In genomic region chr1:63181019-63181418, GRCm38 (mm10) we compare ENCODE assay signal across 9 mouse cellular contexts. TPM values are rescaled to one million over a fixed set of nuclear protein-coding genes. Genes with fewer than 3 reads are reported as not detected.
DNase-seq lines count a peak whose midpoint lies in the region; ATAC-seq and TF ChIP-seq lines count a peak whose summit lies in the region.
"Had no signal": no experiment of that assay in that cellular context is flagged by ENCODE, and none has a peak within 500 bp of the region (broad histone marks: within the 10 kb centered on the region; RNA-seq: fewer than 3 reads in every experiment).

No protein-coding gene starts in this region.

- peak; percentile 97 for DNase-seq in CH12.LX (ENCODE audit: extremely low read depth)
- DNase-seq in c-Kit-positive CD71-positive TER-119-negative erythroid progenitor cells, embryonic 14.5 days (ENCODE audit: low read depth): peak; percentile 98
- DNase-seq in forebrain, embryonic 11.5 days (ENCODE audit: low spot score): peak; percentile 94
- DNase-seq in heart, postnatal 0 days (ENCODE audit: low spot score): peak; percentile 98
- peak; percentile 95 to 97 for DNase-seq in kidney, postnatal 36 days
- DNase-seq in liver, embryonic 14.5 days (ENCODE audit: low read depth in 3 of 3, low spot score in 3 of 3): peak; percentile 86 to 91 (median 87)
- DNase-seq in stomach, postnatal 0 days (ENCODE audit: low spot score): peak; percentile 94

- dilution Hi-C loops in CH12.LX (cut with MboI; ENCODE audit: extremely low pct_ligation_motif_present, extremely low pct_unique_long_range_greater_than_20kb, low sequenced_read_pairs): no loop called here

- peak; percentile 82 for ATAC-seq in forebrain, embryonic 11.5 days (replicated peaks; ENCODE audit: low FRiP score)
- ATAC-seq in heart, postnatal 0 days (ENCODE audit: insufficient read depth, low read depth): peak; percentile 69
- peak; percentile 55 for ATAC-seq in liver, embryonic 14.5 days (ENCODE audit: insufficient read depth)
- ATAC-seq in neural tube, embryonic 12.5 days (ENCODE audit: low FRiP score, low read depth): peak; percentile 88
- peak; percentile 81 for ATAC-seq in stomach, postnatal 0 days (ENCODE audit: low FRiP score, low TSS enrichment)

- TF ChIP-seq EP300 in CH12.LX (IDR thresholded peaks at IDR 0.05; ENCODE audit: low read length): no peak
- TF ChIP-seq EP300 in heart, postnatal 0 days (IDR thresholded peaks at IDR 0.05; ENCODE audit: low read depth): no peak
- no peak for TF ChIP-seq EP300 in liver, embryonic 14.5 days (IDR thresholded peaks at IDR 0.05; ENCODE audit: low read depth)
- no peak for TF ChIP-seq EP300 in stomach, postnatal 0 days (optimal IDR thresholded peaks at IDR 0.05)

- H3K79me2 ChIP-seq in CH12.LX (replicated peaks; ENCODE audit: control insufficient read depth, extremely low read depth, insufficient read depth, poor library complexity, severe bottlenecking): peaks cover 22% of the 10 kb centered on the region

- H3K4me1 ChIP-seq in CH12.LX (ENCODE audit: control insufficient read depth in 1 of 2, insufficient read depth in 2 of 2): peaks cover 0 to 27% of the 10 kb centered on the region in 2 experiments; a peak in 2 of 4 replicates
- H3K4me1 ChIP-seq in forebrain, embryonic 11.5 days (replicated peaks; ENCODE audit: control insufficient read depth, insufficient read depth, low read length): peaks cover 8% of the 10 kb centered on the region
- H3K4me1 ChIP-seq in heart, postnatal 0 days (ENCODE audit: control insufficient read depth, insufficient read depth): peaks cover 13% of the 10 kb centered on the region
- H3K4me1 ChIP-seq in liver, embryonic 14.5 days (replicated peaks; ENCODE audit: control insufficient read depth in 2 of 2, insufficient read depth in 2 of 2, low read length in 1 of 2): peaks cover 0 to 9% of the 10 kb centered on the region in 2 experiments; a peak in 3 of 4 replicates
- H3K4me1 ChIP-seq in neural tube, embryonic 12.5 days: peaks cover 11% of the 10 kb centered on the region
- H3K4me1 ChIP-seq in stomach, postnatal 0 days (replicated peaks; ENCODE audit: control insufficient read depth, insufficient read depth): no peaks in the 10 kb centered on the region

- WGBS in forebrain, embryonic 11.5 days: 2% methylated on average over 3 of the region's 3 CpGs
- WGBS in heart, postnatal 0 days: 2% methylated on average over 3 of the region's 3 CpGs
- 3% methylated on average over 3 of the region's 3 CpGs for WGBS in liver, embryonic 14.5 days (ENCODE audit: insufficient replicate concordance)
- WGBS in neural tube, embryonic 12.5 days: 9% methylated on average over 3 of the region's 3 CpGs
- WGBS in stomach, postnatal 0 days: 2% methylated on average over 3 of the region's 3 CpGs

- TF ChIP-seq CTCF in CH12.LX (conservative IDR thresholded peaks at IDR 0.05 in 1 of 2, IDR thresholded peaks at IDR 0.05 in 1 of 2; ENCODE audit: low read depth in 2 of 2, low read length in 2 of 2): peak; percentile 85 to 96
- TF ChIP-seq CTCF in heart, postnatal 0 days (IDR thresholded peaks at IDR 0.05; ENCODE audit: low read depth): peak; percentile 97
- TF ChIP-seq CTCF in liver, embryonic 14.5 days (IDR thresholded peaks at IDR 0.05; ENCODE audit: low read depth): peak; percentile 96
- TF ChIP-seq CTCF in stomach, postnatal 0 days (IDR thresholded peaks at IDR 0.05; ENCODE audit: low read depth): peak; percentile 98

- TF ChIP-seq POLR2A in CH12.LX (IDR thresholded peaks at IDR 0.05; ENCODE audit: low read depth, low read length): peak; percentile 62; the same call in 1 of the 2 replicates

- no peak overlapping the region for H3K4me2 ChIP-seq in CH12.LX (ENCODE audit: insufficient read depth, low read depth, poor library complexity, severe bottlenecking)
- no peak overlapping the region for H3K4me2 ChIP-seq in forebrain, embryonic 11.5 days (ENCODE audit: low read depth, low read length, severe bottlenecking)
- H3K4me2 ChIP-seq in heart, postnatal 0 days (ENCODE audit: low read depth, low read length): no peak overlapping the region
- H3K4me2 ChIP-seq in liver, embryonic 14.5 days (ENCODE audit: low read depth): no peak overlapping the region
- H3K4me2 ChIP-seq in neural tube, embryonic 12.5 days (replicated peaks): no peak overlapping the region
- no peak overlapping the region for H3K4me2 ChIP-seq in stomach, postnatal 0 days (replicated peaks; ENCODE audit: low read depth)

- no peaks in the 10 kb centered on the region for H3K27me3 ChIP-seq in CH12.LX (replicated peaks)
- H3K27me3 ChIP-seq in forebrain, embryonic 11.5 days (ENCODE audit: control insufficient read depth, insufficient read depth, low read length): no peaks in the 10 kb centered on the region
- no peaks in the 10 kb centered on the region for H3K27me3 ChIP-seq in heart, postnatal 0 days (ENCODE audit: control insufficient read depth, insufficient read depth, low read length)
- H3K27me3 ChIP-seq in liver, embryonic 14.5 days (ENCODE audit: control insufficient read depth, insufficient read depth, low read length): no peaks in the 10 kb centered on the region
- H3K27me3 ChIP-seq in neural tube, embryonic 12.5 days (replicated peaks): no peaks in the 10 kb centered on the region
- no peaks in the 10 kb centered on the region for H3K27me3 ChIP-seq in stomach, postnatal 0 days (ENCODE audit: control insufficient read depth, insufficient read depth, low read length)

- H3K9me3 ChIP-seq in CH12.LX (replicated peaks; ENCODE audit: low read length): no peaks in the 10 kb centered on the region
- H3K9me3 ChIP-seq in forebrain, embryonic 11.5 days (ENCODE audit: control insufficient read depth, low read length): no peaks in the 10 kb centered on the region
- no peaks in the 10 kb centered on the region for H3K9me3 ChIP-seq in heart, postnatal 0 days (replicated peaks; ENCODE audit: control insufficient read depth, low read length)
- H3K9me3 ChIP-seq in liver, embryonic 14.5 days (ENCODE audit: control insufficient read depth, low read length): no peaks in the 10 kb centered on the region
- no peaks in the 10 kb centered on the region for H3K9me3 ChIP-seq in neural tube, embryonic 12.5 days
- no peaks in the 10 kb centered on the region for H3K9me3 ChIP-seq in stomach, postnatal 0 days (ENCODE audit: control insufficient read depth, low read length)

- no peak overlapping the region for H3K4me3 ChIP-seq in CH12.LX (replicated peaks in 1 of 3; ENCODE audit: low read depth in 2 of 3, low read length in 2 of 3, poor library complexity in 1 of 3)
- no peak overlapping the region for H3K4me3 ChIP-seq in forebrain, embryonic 11.5 days (ENCODE audit: low read depth, low read length)
- no peak overlapping the region for H3K4me3 ChIP-seq in heart, postnatal 0 days (ENCODE audit: low read depth, low read length)
- no peak overlapping the region for H3K4me3 ChIP-seq in liver, embryonic 14.5 days (ENCODE audit: insufficient read depth in 1 of 2, low read depth in 2 of 2, low read length in 2 of 2)
- no peak overlapping the region for H3K4me3 ChIP-seq in neural tube, embryonic 12.5 days
- no peak overlapping the region for H3K4me3 ChIP-seq in stomach, postnatal 0 days (ENCODE audit: low read depth, low read length)

- peak; percentile 31 for TF ChIP-seq RAD21 in CH12.LX (IDR thresholded peaks at IDR 0.05; ENCODE audit: low read depth, low read length)

- no peak overlapping the region for H3K9ac ChIP-seq in CH12.LX (ENCODE audit: insufficient read depth, low read depth)
- H3K9ac ChIP-seq in forebrain, embryonic 11.5 days (ENCODE audit: low read length): no peak overlapping the region
- H3K9ac ChIP-seq in heart, postnatal 0 days (replicated peaks; ENCODE audit: low read depth, low read length): no peak overlapping the region
- no peak overlapping the region for H3K9ac ChIP-seq in liver, embryonic 14.5 days (replicated peaks)
- no peak overlapping the region for H3K9ac ChIP-seq in neural tube, embryonic 12.5 days
- H3K9ac ChIP-seq in stomach, postnatal 0 days (ENCODE audit: low read length): no peak overlapping the region

- peaks cover 29 to 50% of the 10 kb centered on the region in 2 experiments for H3K36me3 ChIP-seq in CH12.LX (replicated peaks in 1 of 2; ENCODE audit: control insufficient read depth in 1 of 2, insufficient read depth in 1 of 2, low read length in 1 of 2)
- peaks cover 3% of the 10 kb centered on the region; the same call in 1 of the 2 replicates for H3K36me3 ChIP-seq in forebrain, embryonic 11.5 days (ENCODE audit: control insufficient read depth, insufficient read depth, low read length)
- H3K36me3 ChIP-seq in heart, postnatal 0 days (replicated peaks; ENCODE audit: control insufficient read depth, insufficient read depth, low read length): peaks cover 21% of the 10 kb centered on the region
- peaks cover 26% of the 10 kb centered on the region for H3K36me3 ChIP-seq in liver, embryonic 14.5 days (replicated peaks; ENCODE audit: control insufficient read depth, insufficient read depth, low read depth)
- H3K36me3 ChIP-seq in neural tube, embryonic 12.5 days: peaks cover 23% of the 10 kb centered on the region
- H3K36me3 ChIP-seq in stomach, postnatal 0 days (ENCODE audit: control insufficient read depth, insufficient read depth, low read length): 0 out of 2 replicates have a peak, but pooled peaks cover 2% of the 10 kb centered on the region

- H3K27ac ChIP-seq in CH12.LX (ENCODE audit: insufficient read depth, low read depth): no peak overlapping the region
- H3K27ac ChIP-seq in forebrain, embryonic 11.5 days (ENCODE audit: low read depth, low read length): peak overlapping the region; percentile 41; the same call in 1 of the 2 replicates
- H3K27ac ChIP-seq in heart, postnatal 0 days (ENCODE audit: low read depth): no peak overlapping the region; the same call in 1 of the 2 replicates
- no peak overlapping the region for H3K27ac ChIP-seq in liver, embryonic 14.5 days
- no peak overlapping the region for H3K27ac ChIP-seq in neural tube, embryonic 12.5 days
- H3K27ac ChIP-seq in stomach, postnatal 0 days (replicated peaks): no peak overlapping the region
- H3K27ac ChIP-seq: macrophage had no signal

- in situ Hi-C loops in CH12.LX (cut with MboI; ENCODE audit: low pct_ligation_motif_present, low pct_unique_long_range_greater_than_20kb, low sequenced_read_pairs): no loop called here

RNA-seq across cellular contexts. Expression of gene Ndufs1, which starts 4.4 kb away (rescaled TPM):
- total RNA-seq in CH12.LX (2012; rRNA removed) (56.9 and 73.2 TPM in 2 replicates), CH12.LX (2014; rRNA removed) (139 and 140 TPM in 2 replicates)
- polyA plus RNA-seq in CH12.LX (2012; ENCODE audit: insufficient read length, low read depth): 87.1 and 104 TPM in 2 replicates
- polyA plus RNA-seq in forebrain, embryonic 11.5 days (2014; fragmentation: Nextera tagmentation; extraction: Ambion mirVana): 136 and 137 TPM in 2 replicates
- total RNA-seq in heart, postnatal 0 days (2014; rRNA removed; ENCODE audit: low replicate concordance): 359 and 491 TPM in 2 replicates
- 561 and 591 TPM in 2 replicates for polyA plus RNA-seq in heart, postnatal 0 days (2015; fragmentation: Nextera tagmentation; extraction: Ambion mirVana)
- polyA plus RNA-seq in liver, embryonic 14.5 days (2012; rRNA removed): 38.2 and 57.9 TPM in 2 replicates
- 108 and 122 TPM in 2 replicates for polyA plus RNA-seq in liver, embryonic 14.5 days (2014; fragmentation: Nextera tagmentation; extraction: Ambion mirVana)
- 134 and 147 TPM in 2 replicates for polyA plus RNA-seq in neural tube, embryonic 12.5 days (2016; fragmentation: Nextera tagmentation; extraction: Ambion mirVana)
- 86.5 and 90.7 TPM in 2 replicates for polyA plus RNA-seq in stomach, postnatal 0 days (2015; fragmentation: Nextera tagmentation; extraction: Ambion mirVana)

RNA-seq across cellular contexts. Expression of gene Eef1b2, which starts 4.4 kb away (rescaled TPM):
- total RNA-seq in CH12.LX (2012; rRNA removed) (1,842 and 1,999 TPM in 2 replicates), CH12.LX (2014; rRNA removed) (1,302 and 1,454 TPM in 2 replicates)
- 1,881 and 2,419 TPM in 2 replicates for polyA plus RNA-seq in CH12.LX (2012; ENCODE audit: insufficient read length, low read depth)
- 502 and 538 TPM in 2 replicates for polyA plus RNA-seq in forebrain, embryonic 11.5 days (2014; fragmentation: Nextera tagmentation; extraction: Ambion mirVana)
- total RNA-seq in heart, postnatal 0 days (2014; rRNA removed; ENCODE audit: low replicate concordance): 291 and 359 TPM in 2 replicates
- polyA plus RNA-seq in heart, postnatal 0 days (2015; fragmentation: Nextera tagmentation; extraction: Ambion mirVana): 227 and 235 TPM in 2 replicates
- polyA plus RNA-seq in liver, embryonic 14.5 days (2012; rRNA removed): 383 and 523 TPM in 2 replicates
- polyA plus RNA-seq in liver, embryonic 14.5 days (2014; fragmentation: Nextera tagmentation; extraction: Ambion mirVana): 382 TPM in 2 replicates
- 397 and 398 TPM in 2 replicates for polyA plus RNA-seq in neural tube, embryonic 12.5 days (2016; fragmentation: Nextera tagmentation; extraction: Ambion mirVana)
- polyA plus RNA-seq in stomach, postnatal 0 days (2015; fragmentation: Nextera tagmentation; extraction: Ambion mirVana): 427 and 438 TPM in 2 replicates

RNA-seq across cellular contexts. Expression of gene Gpr1, which starts 33.3 kb away (rescaled TPM):
- total RNA-seq in CH12.LX (2012; rRNA removed) (not detected in 2 replicates), CH12.LX (2014; rRNA removed) (not detected in 2 replicates)
- polyA plus RNA-seq in CH12.LX (2012; ENCODE audit: insufficient read length, low read depth): not detected in 2 replicates
- 0.35 TPM in 1 of 2 replicates, not detected in the other for polyA plus RNA-seq in forebrain, embryonic 11.5 days (2014; fragmentation: Nextera tagmentation; extraction: Ambion mirVana)
- total RNA-seq in heart, postnatal 0 days (2014; rRNA removed; ENCODE audit: low replicate concordance): not detected in 2 replicates
- 0.10 TPM in 1 of 2 replicates, not detected in the other for polyA plus RNA-seq in heart, postnatal 0 days (2015; fragmentation: Nextera tagmentation; extraction: Ambion mirVana)
- not detected in 2 replicates for polyA plus RNA-seq in liver, embryonic 14.5 days (2012; rRNA removed)
- not detected in 2 replicates for polyA plus RNA-seq in liver, embryonic 14.5 days (2014; fragmentation: Nextera tagmentation; extraction: Ambion mirVana)
- polyA plus RNA-seq in neural tube, embryonic 12.5 days (2016; fragmentation: Nextera tagmentation; extraction: Ambion mirVana): 0.35 and 0.42 TPM in 2 replicates
- polyA plus RNA-seq in stomach, postnatal 0 days (2015; fragmentation: Nextera tagmentation; extraction: Ambion mirVana): 0.05 and 0.11 TPM in 2 replicates
- polyA plus RNA-seq: macrophage had no signal
